22 mouse cellular contexts compared by ENCODE assay signal in genomic region chr10:41996157-41996556, GRCm38 (mm10). TPM values are rescaled to one million over a fixed set of nuclear protein-coding genes. Genes with fewer than 3 reads are reported as not detected.
A peak's percentile ranks its signal among the peaks of the same experiment; 100 is the strongest.
DNase-seq lines count a peak whose midpoint lies in the region; ATAC-seq and TF ChIP-seq lines count a peak whose summit lies in the region.
"Had no signal": no experiment of that assay in that cellular context is flagged by ENCODE, and none has a peak within 500 bp of the region (broad histone marks: within the 10 kb centered on the region; RNA-seq: fewer than 3 reads in every experiment).

No protein-coding gene starts in this region.

- H3K36me3 ChIP-seq in heart, embryonic 13.5 days = no peaks in the 10 kb centered on the region
- no peaks in the 10 kb centered on the region for H3K36me3 ChIP-seq in heart, embryonic 11.5 days (ENCODE audit: control insufficient read depth, insufficient read depth, low read length)
- H3K36me3 ChIP-seq in stomach, postnatal 0 days (ENCODE audit: control insufficient read depth, insufficient read depth, low read length) = no peaks in the 10 kb centered on the region
- H3K36me3 ChIP-seq: embryonic facial prominence, embryonic 12.5 days; hindbrain, embryonic 12.5 days; kidney, embryonic 15.5 days; limb, embryonic 15.5 days; liver, embryonic 15.5 days had no signal

- 38% methylated on average over 8 of the region's 8 CpGs for WGBS in heart, embryonic 13.5 days
- 39% methylated on average over 8 of the region's 8 CpGs for WGBS in heart, embryonic 11.5 days (ENCODE audit: insufficient replicate concordance)
- WGBS in stomach, postnatal 0 days = 71% methylated on average over 8 of the region's 8 CpGs

- no peak for TF ChIP-seq CTCF in stomach, postnatal 0 days (IDR thresholded peaks at IDR 0.05; ENCODE audit: low read depth)

- no peak overlapping the region for H3K27ac ChIP-seq in heart, embryonic 13.5 days (replicated peaks)
- no peak overlapping the region for H3K27ac ChIP-seq in heart, embryonic 11.5 days (ENCODE audit: low read depth, low read length)
- H3K27ac ChIP-seq in stomach, postnatal 0 days (replicated peaks) = no peak overlapping the region
- H3K27ac ChIP-seq: embryonic facial prominence, embryonic 12.5 days; hindbrain, embryonic 12.5 days; kidney, embryonic 15.5 days; limb, embryonic 15.5 days; liver, embryonic 15.5 days; macrophage; neural tube, embryonic 15.5 days had no signal

- no peak for ATAC-seq in heart, embryonic 13.5 days (ENCODE audit: extremely low read depth, insufficient number of reproducible peaks, low FRiP score, low TSS enrichment)
- no peak for ATAC-seq in heart, embryonic 11.5 days (replicated peaks; ENCODE audit: insufficient number of reproducible peaks, low FRiP score, low TSS enrichment)
- no peak for ATAC-seq in stomach, postnatal 0 days (ENCODE audit: low FRiP score, low TSS enrichment)
- ATAC-seq: forebrain, postnatal 0 days had no signal

- H3K9ac ChIP-seq in heart, embryonic 13.5 days = peak overlapping the region; percentile 19; the same call in 1 of the 2 replicates
- no peak overlapping the region for H3K9ac ChIP-seq in heart, embryonic 11.5 days (ENCODE audit: low read depth, low read length)
- no peak overlapping the region for H3K9ac ChIP-seq in stomach, postnatal 0 days (ENCODE audit: low read length)
- H3K9ac ChIP-seq: embryonic facial prominence, embryonic 12.5 days; forebrain, postnatal 0 days; hindbrain, embryonic 12.5 days; kidney, embryonic 15.5 days; limb, embryonic 15.5 days; liver, embryonic 15.5 days; neural tube, embryonic 15.5 days had no signal

- peaks cover 3% of the 10 kb centered on the region; the same call in 1 of the 2 replicates for H3K27me3 ChIP-seq in heart, embryonic 13.5 days (replicated peaks)
- 0 out of 2 replicates have a peak, but pooled peaks cover 3% of the 10 kb centered on the region for H3K27me3 ChIP-seq in heart, embryonic 11.5 days (ENCODE audit: control insufficient read depth, insufficient read depth, low read length)
- H3K27me3 ChIP-seq in stomach, postnatal 0 days (ENCODE audit: control insufficient read depth, insufficient read depth, low read length) = no peaks in the 10 kb centered on the region
- H3K27me3 ChIP-seq: embryonic facial prominence, embryonic 12.5 days; kidney, embryonic 15.5 days; limb, embryonic 15.5 days; neural tube, embryonic 15.5 days had no signal

- no peak overlapping the region for H3K4me2 ChIP-seq in heart, embryonic 13.5 days
- H3K4me2 ChIP-seq in heart, embryonic 11.5 days = no peak overlapping the region
- no peak overlapping the region for H3K4me2 ChIP-seq in stomach, postnatal 0 days (replicated peaks; ENCODE audit: low read depth)
- H3K4me2 ChIP-seq: embryonic facial prominence, embryonic 12.5 days; hindbrain, embryonic 12.5 days; kidney, embryonic 15.5 days; limb, embryonic 15.5 days; liver, embryonic 15.5 days; neural tube, embryonic 15.5 days had no signal

- peak; percentile 33 for DNase-seq in adrenal gland, postnatal 25 days
- DNase-seq in adrenal gland, postnatal 4 days (ENCODE audit: low spot score in 2 of 2) = no peak
- DNase-seq in retina, postnatal 1 day = peak; percentile 15
- DNase-seq in retina, embryonic 14.5 days (ENCODE audit: low spot score) = no peak
- no peak for DNase-seq in stomach, postnatal 0 days (ENCODE audit: low spot score)
- DNase-seq: cerebellum, adult 11-12 months; forebrain, postnatal 0 days; heart, adult 18-20 months; heart, postnatal 14 days; kidney, adult 11 months; kidney, postnatal 36 days; thymus, adult 2 months; thymus, postnatal 4 days had no signal

- H3K4me1 ChIP-seq in heart, embryonic 13.5 days = peaks cover 50% of the 10 kb centered on the region
- peaks cover 5% of the 10 kb centered on the region; the same call in 1 of the 2 replicates for H3K4me1 ChIP-seq in heart, embryonic 11.5 days (ENCODE audit: control insufficient read depth, insufficient read depth, low read length)
- H3K4me1 ChIP-seq in stomach, postnatal 0 days (replicated peaks; ENCODE audit: control insufficient read depth, insufficient read depth) = 0 out of 2 replicates have a peak, but pooled peaks cover 2% of the 10 kb centered on the region
- H3K4me1 ChIP-seq: embryonic facial prominence, embryonic 12.5 days had no signal

- no peaks in the 10 kb centered on the region for H3K9me3 ChIP-seq in heart, embryonic 13.5 days
- no peaks in the 10 kb centered on the region for H3K9me3 ChIP-seq in heart, embryonic 11.5 days (replicated peaks; ENCODE audit: control insufficient read depth, low read length)
- no peaks in the 10 kb centered on the region for H3K9me3 ChIP-seq in stomach, postnatal 0 days (ENCODE audit: control insufficient read depth, low read length)
- H3K9me3 ChIP-seq: embryonic facial prominence, embryonic 12.5 days; hindbrain, embryonic 12.5 days; kidney, embryonic 15.5 days; limb, embryonic 15.5 days; liver, embryonic 15.5 days; neural tube, embryonic 15.5 days had no signal

- H3K4me3 ChIP-seq in heart, embryonic 13.5 days = no peak overlapping the region
- no peak overlapping the region for H3K4me3 ChIP-seq in heart, embryonic 11.5 days (ENCODE audit: low read depth, low read length)
- no peak overlapping the region for H3K4me3 ChIP-seq in stomach, postnatal 0 days (ENCODE audit: low read depth, low read length)
- H3K4me3 ChIP-seq: embryonic facial prominence, embryonic 12.5 days; hindbrain, embryonic 12.5 days; kidney, embryonic 15.5 days; limb, embryonic 15.5 days; liver, embryonic 15.5 days; neural tube, embryonic 15.5 days had no signal

- no peak for TF ChIP-seq EP300 in stomach, postnatal 0 days (optimal IDR thresholded peaks at IDR 0.05)

RNA-seq across cellular contexts. Expression of gene Armc2, which starts 22.1 kb away (rescaled TPM):
- 1.2 and 2.9 TPM in 2 replicates for total RNA-seq in adrenal gland, postnatal 25 days (2021)
- 1 to 10 TPM; 2.8 to 3.0 TPM for total RNA-seq in adrenal gland, postnatal 4 days (2021)
- polyA plus RNA-seq in heart, embryonic 13.5 days (2015; fragmentation: Nextera tagmentation; extraction: Ambion mirVana) = 0.94 and 1.2 TPM in 2 replicates
- 0.82 and 0.86 TPM in 2 replicates for polyA plus RNA-seq in heart, embryonic 11.5 days (2014; fragmentation: Nextera tagmentation; extraction: Ambion mirVana)
- 1.5 and 1.8 TPM in 2 replicates for polyA plus RNA-seq in stomach, postnatal 0 days (2015; fragmentation: Nextera tagmentation; extraction: Ambion mirVana)

Comparison
In these comparisons a context has a peak if more than half of its experiments do, and no peak if none do; other contexts are left out.
1. DNase-seq: peak in adrenal gland, postnatal 25 days (single experiment) and retina, postnatal 1 day (single experiment); none in adrenal gland, postnatal 4 days (0 of 2), retina, embryonic 14.5 days (single experiment) and stomach, postnatal 0 days (single experiment).